Mouse (Mus musculus) lung, embryonic 14.5 days (tissue): ENCODE results near the gene Lama5. TPM values are rescaled to one million over a fixed set of nuclear protein-coding genes. Genes with fewer than 3 reads are reported as not detected.

ENCODE experiments used
- ATAC-seq: fragments of 200-750 bp; cut with Nextera tagmentation; 2 replicates; pipeline ENCODE4 v1.8.0; 2017; ENCODE audit warnings: mild to moderate bottlenecking, moderate TSS enrichment, moderate library complexity; ENCODE audit not compliant: insufficient read depth
- DNase-seq: peaks from one replicate; pipeline ENCODE4 v3.0.0-alpha.2; 2015
- H3K27ac ChIP-seq: fragments of 300-500 bp; sonication (generic); 2 replicates; pipeline ENCODE4 v1.5.1; 2014; ENCODE audit warnings: low read depth, mild to moderate bottlenecking, moderate library complexity
- H3K27me3 ChIP-seq: fragments of 300-500 bp; sonication (generic); 2 replicates; pipeline ENCODE4 v1.6.1; 2014; ENCODE audit warnings: low read length, control low read depth; ENCODE audit not compliant: insufficient read depth
- H3K36me3 ChIP-seq: fragments of 300-500 bp; sonication (generic); 2 replicates; pipeline ENCODE4 v1.6.1; 2014; ENCODE audit warnings: control low read depth; ENCODE audit not compliant: insufficient read depth
- H3K4me1 ChIP-seq: fragments of 300-500 bp; sonication (generic); 2 replicates; pipeline ENCODE4 v1.6.1; 2014; ENCODE audit warnings: antibody characterized with exemption, control low read depth; ENCODE audit not compliant: insufficient read depth
- H3K4me2 ChIP-seq: fragments of 300-500 bp; sonication (generic); 2 replicates; pipeline ENCODE4 v1.6.1; 2014; ENCODE audit warnings: mild to moderate bottlenecking
- H3K4me3 ChIP-seq: fragments of 300-500 bp; sonication (generic); 2 replicates; pipeline ENCODE4 v1.5.1; 2014; ENCODE audit warnings: low read depth, low read length
- H3K9ac ChIP-seq: fragments of 300-500 bp; sonication (generic); 2 replicates; pipeline ENCODE4 v1.6.1; 2014
- H3K9me3 ChIP-seq: fragments of 300-500 bp; sonication (generic); 2 replicates; pipeline ENCODE4 v1.6.1; 2016; ENCODE audit warnings: low read depth, low read length, control low read depth
- CTCF ChIP-seq: IDR thresholded peaks from 2 replicates; pipeline ENCODE4 v1.5.1; 2016; ENCODE audit warnings: antibody characterized with exemption, low read depth
- WGBS: fragments of 180-500 bp; shearing (Covaris S2); extraction: QIAGEN DNeasy Blood & Tissue Kit; methylation state at CpG from one replicate; pipeline ENCODE4 v1.1.7; 2014; 5-methylcytosine and 5-hydroxymethylcytosine counted together
- polyA plus RNA-seq: library from polyadenylated mRNA; unstranded; fragments of >200 nt; fragmentation: Nextera tagmentation; extraction: Ambion mirVana; gene quantifications from 2 replicates; pipeline ENCODE4 v1.2.1, GENCODE M21; 2014

The Lama5 gene
- polyA plus RNA-seq, 1 experiment from 2014 or later, result 95.0 TPM

DNA sequence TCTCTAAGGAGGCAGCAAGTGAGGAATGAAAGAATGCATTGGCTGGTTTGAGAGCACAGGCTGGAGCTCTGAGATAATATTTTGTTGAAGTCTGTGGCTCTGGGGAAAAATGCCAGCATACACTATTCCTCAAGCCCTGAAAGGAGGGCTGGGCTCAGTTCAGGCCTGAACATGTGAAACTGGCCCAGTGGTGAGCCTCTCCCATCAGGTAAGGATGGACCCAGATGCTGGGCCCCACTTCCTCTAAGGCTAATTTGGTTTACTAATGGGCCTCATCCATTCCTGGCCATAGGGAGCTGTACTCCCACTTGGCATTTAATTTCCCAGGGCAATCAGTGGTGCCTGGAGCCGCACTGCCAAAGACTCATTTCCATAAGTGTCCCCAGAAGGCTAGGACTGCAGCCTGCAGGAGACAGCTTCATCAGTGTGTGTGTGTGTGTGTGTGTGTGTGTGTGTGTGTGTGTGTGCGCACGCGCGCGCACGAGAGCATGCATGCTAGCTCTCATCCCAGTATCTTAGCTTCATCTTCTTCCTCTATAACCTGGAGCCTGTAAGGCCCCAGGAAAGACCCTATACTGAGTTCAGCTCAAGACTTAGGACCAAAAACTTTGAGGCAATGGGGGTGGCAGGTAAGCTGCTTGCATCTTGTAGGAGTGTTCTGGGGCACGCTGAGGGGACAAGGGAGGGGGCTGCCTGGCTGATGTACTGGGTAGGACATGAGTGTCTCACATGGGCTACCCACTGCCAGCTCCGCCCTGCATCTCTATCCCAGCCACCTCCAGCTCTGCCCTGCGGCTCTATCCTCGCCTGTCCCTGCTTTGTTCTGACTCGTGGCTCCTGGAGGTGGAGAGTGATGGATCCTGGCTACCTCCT is 20.3 kb downstream of the Lama5 start:
- DNase-seq (no peak), ATAC-seq (no peak)
- Histone ChIP-seq H3K4me3 (no peak overlapping the region), H3K27me3 (no peaks in the 10 kb centered on the region), H3K9me3 (no peaks in the 10 kb centered on the region), H3K4me1 (no peaks in the 10 kb centered on the region; the same call in 1 of the 2 replicates), H3K9ac (no peak overlapping the region), H3K27ac (no peak overlapping the region), H3K4me2 (no peak overlapping the region), H3K36me3 (peaks cover 43% of the 10 kb centered on the region)
- 72% methylated on average over 12 of the region's 12 CpGs for WGBS
- TF ChIP-seq CTCF, result no peak

DNA sequence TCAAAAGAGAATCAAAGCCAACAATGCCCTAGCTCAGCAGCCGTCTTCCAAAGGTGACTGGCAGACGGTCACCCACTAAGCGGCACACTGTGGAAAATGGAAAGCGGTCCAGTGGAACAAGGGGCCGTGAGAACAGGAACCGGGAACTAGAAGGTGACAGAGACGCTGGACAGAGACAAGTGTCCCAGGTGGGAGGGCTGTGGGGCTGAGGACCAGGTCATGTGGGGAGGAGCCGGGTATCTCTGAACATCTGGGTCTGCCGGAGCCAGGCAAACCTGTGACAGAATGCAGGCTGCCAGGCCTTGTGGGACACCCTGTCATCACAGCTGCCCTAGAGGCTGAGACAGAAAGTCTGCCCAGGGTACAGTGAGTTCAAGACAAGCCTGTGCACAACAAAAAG is 21.2 kb downstream of the Lama5 start:
- Histone ChIP-seq H3K4me3 (no peak overlapping the region), H3K9me3 (no peaks in the 10 kb centered on the region), H3K9ac (no peak overlapping the region), H3K4me1 (no peaks in the 10 kb centered on the region; the same call in 1 of the 2 replicates), H3K27me3 (no peaks in the 10 kb centered on the region), H3K4me2 (no peak overlapping the region), H3K27ac (no peak overlapping the region), H3K36me3 (peaks cover 43% of the 10 kb centered on the region)
- TF ChIP-seq CTCF, result no peak
- no peak for DNase-seq
- no peak for ATAC-seq
- 83% methylated on average over 9 of the region's 9 CpGs for WGBS

DNA sequence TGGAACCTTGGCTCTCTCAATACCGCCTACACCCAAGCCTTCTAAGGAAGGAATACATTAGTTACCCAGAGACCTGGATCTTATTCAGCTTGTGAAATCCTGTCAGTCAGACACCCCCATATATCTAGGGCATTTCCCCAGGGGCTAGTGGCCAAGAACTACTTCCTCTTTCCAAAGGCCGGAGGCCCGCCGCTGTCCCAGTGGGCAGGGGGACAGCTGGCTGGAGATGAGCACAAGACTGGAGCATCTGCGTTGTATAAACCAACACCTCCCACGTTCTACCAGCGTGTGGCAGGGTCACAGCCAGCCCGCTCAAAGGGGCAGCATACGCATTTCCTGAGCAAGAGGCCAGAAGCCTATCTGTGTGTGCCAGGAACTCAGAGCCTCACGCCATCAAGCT is 22.9 kb downstream of the Lama5 start:
- H3K27me3 ChIP-seq, result no peaks in the 10 kb centered on the region
- H3K4me3 ChIP-seq, result no peak overlapping the region
- no peak overlapping the region for H3K4me2 ChIP-seq
- no peak overlapping the region for H3K9ac ChIP-seq
- 41% methylated on average over 10 of the region's 10 CpGs for WGBS
- H3K27ac ChIP-seq, result no peak overlapping the region
- peak; percentile 60 for ATAC-seq
- DNase-seq, result peak; percentile 81
- H3K4me1 ChIP-seq, result no peaks in the 10 kb centered on the region; the same call in 1 of the 2 replicates
- peaks cover 56% of the 10 kb centered on the region for H3K36me3 ChIP-seq
- no peak for TF ChIP-seq CTCF
- no peaks in the 10 kb centered on the region for H3K9me3 ChIP-seq

GRCm38 (mm10) chr2:180202263-180202662 is 23.4 kb downstream of the Lama5 start:
- DNase-seq, result no peak

DNA sequence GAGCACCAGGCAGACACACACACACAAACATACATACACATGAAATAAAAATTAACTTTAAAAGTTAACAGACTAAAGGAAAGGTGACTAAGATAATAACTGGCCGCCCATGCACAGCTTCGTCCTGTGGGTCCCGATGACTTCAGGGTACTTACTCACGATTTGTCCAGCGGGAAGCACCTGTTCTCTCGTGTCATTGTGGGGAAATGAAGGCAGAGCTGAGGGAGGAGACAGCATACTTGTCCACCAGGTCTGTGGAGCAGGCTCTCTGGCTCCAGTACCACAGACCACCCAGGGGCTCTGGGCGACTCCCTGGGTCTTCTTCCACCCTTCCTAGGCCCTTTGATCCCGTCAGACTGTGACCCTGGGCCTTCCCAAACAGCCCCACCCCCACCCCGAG is 24.4 kb downstream of the Lama5 start:
- Histone ChIP-seq H3K9me3 (no peaks in the 10 kb centered on the region), H3K4me3 (no peak overlapping the region), H3K27me3 (no peaks in the 10 kb centered on the region), H3K4me2 (no peak overlapping the region), H3K27ac (no peak overlapping the region), H3K4me1 (no peaks in the 10 kb centered on the region; the same call in 1 of the 2 replicates), H3K36me3 (peaks cover 59% of the 10 kb centered on the region), H3K9ac (no peak overlapping the region)
- no peak for TF ChIP-seq CTCF
- WGBS, result 68% methylated on average over 9 of the region's 9 CpGs
- DNase-seq (no peak), ATAC-seq (no peak)

More at GRCm38 (mm10) chr2:180202263-180202662, 23.4 kb downstream of the Lama5 start:
- 84% methylated on average over 14 of the region's 14 CpGs for WGBS
- no peak overlapping the region for H3K4me3 ChIP-seq
- H3K36me3 ChIP-seq, result peaks cover 61% of the 10 kb centered on the region
- H3K27ac ChIP-seq, result no peak overlapping the region
- no peak for TF ChIP-seq CTCF
- no peaks in the 10 kb centered on the region for H3K9me3 ChIP-seq
- no peaks in the 10 kb centered on the region for H3K27me3 ChIP-seq
- no peak overlapping the region for H3K4me2 ChIP-seq
- H3K4me1 ChIP-seq, result no peaks in the 10 kb centered on the region; the same call in 1 of the 2 replicates
- no peak for ATAC-seq
- no peak overlapping the region for H3K9ac ChIP-seq

- 36% methylated on average over 11 of the region's 11 CpGs for WGBS
- Histone ChIP-seq H3K9ac (no peak overlapping the region), H3K27ac (no peak overlapping the region), H3K9me3 (no peaks in the 10 kb centered on the region), H3K36me3 (peaks cover 62% of the 10 kb centered on the region), H3K4me1 (no peaks in the 10 kb centered on the region; the same call in 1 of the 2 replicates), H3K4me2 (no peak overlapping the region), H3K27me3 (no peaks in the 10 kb centered on the region), H3K4me3 (no peak overlapping the region)
- TF ChIP-seq CTCF, result no peak
- DNase-seq (peak; percentile 56), ATAC-seq (peak; percentile 13; the same call in 1 of the 2 replicates)
Observed at GRCm38 (mm10) chr2:180200681-180201080, 25.0 kb downstream of the Lama5 start.

- TF ChIP-seq CTCF, result no peak
- Histone ChIP-seq H3K9me3 (no peaks in the 10 kb centered on the region), H3K4me1 (no peaks in the 10 kb centered on the region; the same call in 1 of the 2 replicates), H3K36me3 (peaks cover 65% of the 10 kb centered on the region), H3K27ac (no peak overlapping the region), H3K27me3 (no peaks in the 10 kb centered on the region), H3K9ac (no peak overlapping the region), H3K4me2 (no peak overlapping the region), H3K4me3 (no peak overlapping the region)
- WGBS, result 89% methylated on average over 10 of the region's 10 CpGs
- ATAC-seq (no peak), DNase-seq (no peak)
Observed at GRCm38 (mm10) chr2:180198782-180199181, 26.9 kb downstream of the Lama5 start.
